Mouse (Mus musculus) MEL (cell line): ENCODE measurements at regions not wholly inside any gene's neighbourhood (a gene's known extent, or its start where the extent isn't known, plus 50 kb on each side); places are given as distances from the start of the nearest gene placed in this dataset.

Experiments used
- DNase-seq: peaks from one replicate; pipeline ENCODE4 v3.0.0; 2011; ENCODE audit warnings: low read depth, low spot score
- H3K27ac ChIP-seq: 2 replicates; pipeline ENCODE4 v1.5.1; 2012; ENCODE audit warnings: low read depth, mild to moderate bottlenecking, control low read depth, low read length, moderate library complexity; ENCODE audit not compliant: control insufficient read depth
- H3K27me3 ChIP-seq, 2 experiments: fragments of 150-350 bp in 1 of 2; sonication (generic) in 1 of 2; 2 replicates each; pipeline ENCODE4 v1.6.1; 2012; ENCODE audit warnings: low read length in 2 of 2, mild to moderate bottlenecking in 2 of 2, improper control_type of control experiment in 1 of 2, moderate library complexity in 1 of 2; ENCODE audit not compliant: insufficient read depth in 2 of 2, control insufficient read depth in 1 of 2
- H3K36me3 ChIP-seq, 2 experiments: 2 replicates each; pipeline ENCODE4 v1.6.1; 2012 to 2014; ENCODE audit warnings: low read length in 2 of 2, improper control_type of control experiment in 1 of 2, inconsistent platforms in 1 of 2, mild to moderate bottlenecking in 1 of 2; ENCODE audit not compliant: insufficient read depth in 2 of 2, control insufficient read depth in 1 of 2
- H3K4me1 ChIP-seq, 2 experiments: fragments of 150-350 bp in 1 of 2; sonication (generic) in 1 of 2; 2 replicates each; pipeline ENCODE4 v1.6.1; 2012; ENCODE audit warnings: low read length in 2 of 2, improper control_type of control experiment in 1 of 2, mild to moderate bottlenecking in 1 of 2; ENCODE audit not compliant: insufficient read depth in 2 of 2, control insufficient read depth in 1 of 2
- H3K4me3 ChIP-seq, 2 experiments: fragments of 150-350 bp in 1 of 2; sonication (generic) in 1 of 2; 2 replicates each; pipeline ENCODE4 v1.5.1; 2012; ENCODE audit warnings: low read depth in 2 of 2, low read length in 2 of 2, mild to moderate bottlenecking in 2 of 2, moderate library complexity in 2 of 2, control low read depth in 1 of 2, improper control_type of control experiment in 1 of 2; ENCODE audit not compliant: control insufficient read depth in 1 of 2, insufficient read depth in 1 of 2
- H3K79me2 ChIP-seq: 2 replicates; pipeline ENCODE4 v1.6.1; 2012; ENCODE audit warnings: mild to moderate bottlenecking, low read length, moderate library complexity; ENCODE audit not compliant: control insufficient read depth, poor library complexity, insufficient read depth
- H3K9ac ChIP-seq: 2 replicates; pipeline ENCODE4 v1.6.1; 2012; ENCODE audit warnings: low read depth, mild to moderate bottlenecking, control low read depth, low read length, moderate library complexity; ENCODE audit not compliant: control insufficient read depth, poor library complexity, severe bottlenecking
- H3K9me3 ChIP-seq: fragments of 150-350 bp; sonication (generic); replicated peaks from 2 replicates; pipeline ENCODE4 v1.6.1; 2012; ENCODE audit warnings: mild to moderate bottlenecking, low read length, improper control_type of control experiment, moderate library complexity; ENCODE audit not compliant: insufficient read depth
- BHLHE40 ChIP-seq: IDR thresholded peaks from 2 replicates; pipeline ENCODE4 v1.6.1; 2012; ENCODE audit warnings: low read depth, mild to moderate bottlenecking, inconsistent platforms, low read length, improper control_type of control experiment, borderline replicate concordance
- CHD1 ChIP-seq: IDR thresholded peaks from 2 replicates; pipeline ENCODE4 v1.6.1; 2012; ENCODE audit warnings: low read depth, mild to moderate bottlenecking, inconsistent platforms, low read length, improper control_type of control experiment
- CHD2 ChIP-seq: IDR thresholded peaks from 2 replicates; pipeline ENCODE4 v1.6.1; 2011; ENCODE audit warnings: low read length, improper control_type of control experiment
- CTCF ChIP-seq, 3 experiments: IDR thresholded peaks in 2 of 3; conservative IDR thresholded peaks in 1 of 3; 2 replicates each; pipeline ENCODE4 v1.5.1; 2011 to 2012; ENCODE audit warnings: low read length in 3 of 3, low read depth in 2 of 3, mild to moderate bottlenecking in 2 of 3, improper control_type of control experiment in 1 of 3, inconsistent platforms in 1 of 3, mixed read lengths in 1 of 3, moderate library complexity in 1 of 3; ENCODE audit not compliant: control insufficient read depth in 1 of 3, insufficient read depth in 1 of 3, poor library complexity in 1 of 3, severe bottlenecking in 1 of 3
- ETS1 ChIP-seq: IDR thresholded peaks from 2 replicates; pipeline ENCODE4 v1.6.1; 2012; ENCODE audit warnings: low read depth, mild to moderate bottlenecking, inconsistent platforms, low read length, improper control_type of control experiment, moderate library complexity
- GATA1 ChIP-seq: IDR thresholded peaks from 2 replicates; pipeline ENCODE4 v1.6.1; 2011; ENCODE audit warnings: low read depth, low read length, improper control_type of control experiment
- HCFC1 ChIP-seq: IDR thresholded peaks from 2 replicates; pipeline ENCODE4 v1.6.1; 2012; ENCODE audit warnings: low read depth, mild to moderate bottlenecking, inconsistent platforms, low read length, improper control_type of control experiment, moderate library complexity
- JUND ChIP-seq: IDR thresholded peaks from 2 replicates; pipeline ENCODE4 v1.6.1; 2011; ENCODE audit warnings: low read depth, mild to moderate bottlenecking, improper control_type of control experiment, low read length
- KAT2A ChIP-seq: conservative IDR thresholded peaks from 2 replicates; pipeline ENCODE4 v1.6.1; 2012; ENCODE audit warnings: low read depth, low read length, improper control_type of control experiment, inconsistent platforms
- MAX ChIP-seq: IDR thresholded peaks from 2 replicates; pipeline ENCODE4 v1.6.1; 2011; ENCODE audit warnings: low read length, improper control_type of control experiment
- MXI1 ChIP-seq: IDR thresholded peaks from 2 replicates; pipeline ENCODE4 v1.6.1; 2011; ENCODE audit warnings: mild to moderate bottlenecking, low read depth, low read length, improper control_type of control experiment
- MYC ChIP-seq: IDR thresholded peaks from 2 replicates; pipeline ENCODE4 v1.6.1; 2011; ENCODE audit warnings: low read depth, mild to moderate bottlenecking, low read length, improper control_type of control experiment, moderate library complexity
- NRF1 ChIP-seq: IDR thresholded peaks from 2 replicates; pipeline ENCODE4 v1.6.1; 2014; ENCODE audit warnings: low read depth, mild to moderate bottlenecking, inconsistent platforms, low read length, improper control_type of control experiment, moderate library complexity; ENCODE audit not compliant: poor library complexity, insufficient read depth, severe bottlenecking
- POLR2A ChIP-seq, 2 experiments: IDR thresholded peaks; 2 replicates each; pipeline ENCODE4 v1.6.1; 2011 to 2012; ENCODE audit warnings: low read length in 2 of 2, mild to moderate bottlenecking in 2 of 2, control low read depth in 1 of 2, improper control_type of control experiment in 1 of 2, low read depth in 1 of 2, moderate library complexity in 1 of 2; ENCODE audit not compliant: control insufficient read depth in 1 of 2, insufficient read depth in 1 of 2, poor library complexity in 1 of 2
- POLR2AphosphoS2 ChIP-seq: IDR thresholded peaks from 2 replicates; pipeline ENCODE4 v1.6.1; 2011; ENCODE audit warnings: low read length, improper control_type of control experiment
- POLR2AphosphoS5 ChIP-seq: IDR thresholded peaks from 2 replicates; pipeline ENCODE4 v1.6.1; 2012; ENCODE audit warnings: low read depth, borderline replicate concordance, mild to moderate bottlenecking, inconsistent platforms, low read length, moderate library complexity, mixed read lengths
- RAD21 ChIP-seq: IDR thresholded peaks from 2 replicates; pipeline ENCODE4 v1.6.1; 2011; ENCODE audit warnings: mild to moderate bottlenecking, low read depth, low read length, improper control_type of control experiment
- SMC3 ChIP-seq: IDR thresholded peaks from 2 replicates; pipeline ENCODE4 v1.6.1; 2011; ENCODE audit warnings: low read depth, low read length, improper control_type of control experiment
- TCF12 ChIP-seq: IDR thresholded peaks from 2 replicates; pipeline ENCODE4 v1.6.1; 2014; ENCODE audit warnings: low read depth, mild to moderate bottlenecking, inconsistent platforms, low read length, improper control_type of control experiment, moderate library complexity
- UBTF ChIP-seq: IDR thresholded peaks from 2 replicates; pipeline ENCODE4 v1.6.1; 2012; ENCODE audit warnings: low read depth, mild to moderate bottlenecking, inconsistent platforms, low read length, improper control_type of control experiment, moderate library complexity, borderline replicate concordance; ENCODE audit not compliant: insufficient read depth
- ZC3H11A ChIP-seq: IDR thresholded peaks from 2 replicates; pipeline ENCODE4 v1.6.1; 2012; ENCODE audit warnings: low read depth, mild to moderate bottlenecking, inconsistent platforms, low read length, improper control_type of control experiment
- ZKSCAN1 ChIP-seq: IDR thresholded peaks from 2 replicates; pipeline ENCODE4 v1.6.1; 2012; ENCODE audit warnings: low read depth, mild to moderate bottlenecking, inconsistent platforms, low read length, improper control_type of control experiment, moderate library complexity
- ZNF384 ChIP-seq: IDR thresholded peaks from 2 replicates; pipeline ENCODE4 v1.6.1; 2012; ENCODE audit warnings: low read depth, mild to moderate bottlenecking, inconsistent platforms, low read length, improper control_type of control experiment

DNA sequence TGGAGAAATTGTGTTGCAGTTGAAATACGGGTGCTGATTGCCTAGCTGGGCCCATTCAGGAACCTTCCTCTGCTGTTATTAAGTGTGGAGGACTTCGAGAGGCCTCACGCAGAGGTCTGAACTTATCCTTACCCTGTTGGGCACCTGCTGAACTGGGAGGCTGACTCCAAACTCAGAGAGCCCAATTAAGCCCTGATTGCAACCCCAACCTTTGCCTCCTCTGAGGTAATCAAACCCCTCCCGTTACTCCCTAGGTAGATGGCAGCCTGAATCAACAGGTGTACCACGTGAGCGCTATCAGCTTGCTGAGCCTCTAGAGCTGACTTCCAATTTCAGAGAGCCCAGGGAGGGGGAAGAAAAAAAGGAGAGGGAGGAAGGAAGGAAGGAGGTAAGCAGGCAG, 79.9 kb upstream of the Dscam start:
- Histone ChIP-seq H3K9me3 (no peaks in the 10 kb centered on the region), H3K27ac (no peak overlapping the region), H3K4me1 (no peaks in the 10 kb centered on the region), H3K4me3 (no peak overlapping the region), H3K36me3 (no peaks in the 10 kb centered on the region), H3K27me3 (no peaks in the 10 kb centered on the region), H3K9ac (no peak overlapping the region), H3K79me2 (no peaks in the 10 kb centered on the region)
- no peak for DNase-seq
- TF ChIP-seq ETS1 (no peak), POLR2AphosphoS2 (no peak), TCF12 (no peak), SMC3 (no peak), RAD21 (no peak), ZC3H11A (no peak), HCFC1 (no peak), POLR2AphosphoS5 (no peak), JUND (no peak), CTCF (IDR thresholded peaks at IDR 0.05 in 2 of 3, conservative IDR thresholded peaks at IDR 0.05 in 1 of 3; ENCODE audit: control insufficient read depth in 1 of 3, insufficient read depth in 1 of 3, low read depth in 2 of 3, low read length in 3 of 3, poor library complexity in 1 of 3, severe bottlenecking in 1 of 3) (no peak), NRF1 (no peak), MAX (no peak), CHD1 (no peak), MXI1 (no peak), ZKSCAN1 (no peak), GATA1 (no peak), KAT2A (no peak), UBTF (no peak)

DNA sequence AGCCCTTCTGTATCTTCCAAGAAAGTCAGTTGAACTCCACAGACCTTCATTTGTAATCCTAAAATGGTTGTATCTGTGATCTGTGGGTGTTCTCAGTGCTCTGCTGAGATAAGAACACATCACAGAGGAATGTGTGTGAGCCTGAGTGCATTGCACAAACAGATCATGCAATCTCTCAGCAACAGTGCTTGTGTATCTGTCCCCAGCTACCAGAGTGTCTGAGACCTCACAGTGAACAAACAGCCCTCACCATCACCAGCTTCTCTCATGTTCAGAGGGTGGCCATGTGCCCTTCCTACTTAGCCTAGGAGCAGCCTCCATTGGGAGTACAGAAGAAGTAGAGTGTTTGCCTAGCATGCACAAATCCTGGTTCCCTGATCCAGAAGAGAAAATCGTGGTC, 82.0 kb upstream of the Dscam start:
- DNase-seq, result no peak
- H3K9me3 ChIP-seq, result no peaks in the 10 kb centered on the region
- no peaks in the 10 kb centered on the region for H3K79me2 ChIP-seq
- no peaks in the 10 kb centered on the region for H3K36me3 ChIP-seq
- no peak overlapping the region for H3K9ac ChIP-seq
- no peaks in the 10 kb centered on the region for H3K27me3 ChIP-seq
- H3K4me1 ChIP-seq, result no peaks in the 10 kb centered on the region
- no peak overlapping the region for H3K27ac ChIP-seq
- no peak for TF ChIP-seq POLR2AphosphoS5
- TF ChIP-seq ZNF384, result no peak
- no peak for TF ChIP-seq JUND
- no peak for TF ChIP-seq MYC
- TF ChIP-seq POLR2A (IDR thresholded peaks at IDR 0.05; ENCODE audit: control insufficient read depth in 1 of 2, insufficient read depth in 1 of 2, low read depth in 1 of 2, low read length in 2 of 2, poor library complexity in 1 of 2), result no peak
- TF ChIP-seq CHD2, result no peak
- TF ChIP-seq BHLHE40, result no peak
- TF ChIP-seq, all 39 proteins: peak for 0
- no peak overlapping the region for H3K4me3 ChIP-seq
